Mouse (Mus musculus) hindbrain, embryonic 13.5 days (tissue): Measurements from ENCODE around the gene Ier5. TPM values are rescaled to one million over a fixed set of nuclear protein-coding genes. Genes with fewer than 3 reads are reported as not detected.

Experiments
- ATAC-seq: fragments of 200-750 bp; cut with Nextera tagmentation; 2 replicates; pipeline ENCODE4 v1.8.0; 2017; ENCODE audit warnings: moderate TSS enrichment; ENCODE audit not compliant: low FRiP score
- H3K27ac ChIP-seq: fragments of 300-500 bp; sonication (generic); 2 replicates; pipeline ENCODE4 v1.5.1; 2015; ENCODE audit warnings: inconsistent platforms, mild to moderate bottlenecking, moderate library complexity
- H3K27me3 ChIP-seq: fragments of 300-500 bp; sonication (generic); 2 replicates; pipeline ENCODE4 v1.6.1; 2015; ENCODE audit warnings: mild to moderate bottlenecking, inconsistent platforms
- H3K36me3 ChIP-seq: fragments of 300-500 bp; sonication (generic); 2 replicates; pipeline ENCODE4 v1.6.1; 2015; ENCODE audit warnings: mild to moderate bottlenecking, inconsistent platforms
- H3K4me1 ChIP-seq: fragments of 300-500 bp; sonication (generic); replicated peaks from 2 replicates; pipeline ENCODE4 v1.6.1; 2015; ENCODE audit warnings: inconsistent platforms
- H3K4me2 ChIP-seq: fragments of 300-500 bp; sonication (generic); 2 replicates; pipeline ENCODE4 v1.6.1; 2015; ENCODE audit warnings: inconsistent platforms, mild to moderate bottlenecking, moderate library complexity
- H3K4me3 ChIP-seq: fragments of 300-500 bp; sonication (generic); 2 replicates; pipeline ENCODE4 v1.5.1; 2015; ENCODE audit warnings: mild to moderate bottlenecking, inconsistent platforms
- H3K9ac ChIP-seq: fragments of 300-500 bp; sonication (generic); 2 replicates; pipeline ENCODE4 v1.6.1; 2015; ENCODE audit warnings: mild to moderate bottlenecking, inconsistent platforms
- H3K9me3 ChIP-seq: fragments of 300-500 bp; sonication (generic); 2 replicates; pipeline ENCODE4 v1.6.1; 2016; ENCODE audit warnings: inconsistent platforms
- WGBS: fragments of 180-500 bp; shearing (Covaris S2); methylation state at CpG from one replicate; pipeline ENCODE4 v1.1.7; 2015; 5-methylcytosine and 5-hydroxymethylcytosine counted together
- polyA plus RNA-seq: library from polyadenylated mRNA; unstranded; fragments of >200 nt; fragmentation: Nextera tagmentation; extraction: Ambion mirVana; gene quantifications from 2 replicates; pipeline ENCODE4 v1.2.1, GENCODE M21; 2015

The Ier5 gene
- 5.5 and 8.8 TPM in 2 replicates for polyA plus RNA-seq

- WGBS, result under 1% methylated on average over 39 of the region's 40 CpGs
- H3K4me1 ChIP-seq, result peaks cover 25% of the 10 kb centered on the region
Measured at GRCm38 (mm10) chr1:155099280-155099848, at the start of gene Ier5. Gene Ier5 (minus strand): TSS chr1:155099636.

GRCm38 (mm10) chr1:155147228-155147627 is 47.8 kb upstream of the Ier5 start:
- no peaks in the 10 kb centered on the region for H3K36me3 ChIP-seq
- no peak for ATAC-seq
- H3K27ac ChIP-seq, result no peak overlapping the region
- WGBS, result 74% methylated on average over 2 of the region's 2 CpGs
- H3K27me3 ChIP-seq, result no peaks in the 10 kb centered on the region
- no peaks in the 10 kb centered on the region for H3K9me3 ChIP-seq
- H3K4me1 ChIP-seq, result no peaks in the 10 kb centered on the region
- no peak overlapping the region for H3K4me2 ChIP-seq
- no peak overlapping the region for H3K4me3 ChIP-seq
- H3K9ac ChIP-seq, result no peak overlapping the region

More at GRCm38 (mm10) chr1:155099280-155099848, at the start of gene Ier5:
- H3K4me3 ChIP-seq, result peak within 1 kb of the TSS; percentile 99
- no peaks in the 10 kb centered on the region for H3K9me3 ChIP-seq
- H3K4me2 ChIP-seq, result peak within 1 kb of the TSS; percentile 85
- ATAC-seq, result peak; percentile 98
- H3K27ac ChIP-seq, result peak within 1 kb of the TSS; percentile 90
- no peaks in the 10 kb centered on the region for H3K27me3 ChIP-seq
- no peaks in the 10 kb centered on the region for H3K36me3 ChIP-seq
- H3K9ac ChIP-seq, result peak within 1 kb of the TSS; percentile 100

GRCm38 (mm10) chr1:155146572-155146980 is 47.1 kb upstream of the Ier5 start, which contains the start of gene Mr1:
Gene Mr1 (minus strand): TSS chr1:155146814.
- H3K4me2 ChIP-seq, result no peak within 1 kb of the TSS
- H3K9ac ChIP-seq, result no peak within 1 kb of the TSS
- no peaks in the 10 kb centered on the region for H3K9me3 ChIP-seq
- H3K36me3 ChIP-seq, result no peaks in the 10 kb centered on the region
- no peak within 1 kb of the TSS for H3K27ac ChIP-seq
- no peak for ATAC-seq
- WGBS, result 55% methylated on average over 8 of the region's 8 CpGs
- H3K27me3 ChIP-seq, result no peaks in the 10 kb centered on the region
- H3K4me1 ChIP-seq, result no peaks in the 10 kb centered on the region
- H3K4me3 ChIP-seq, result peak within 1 kb of the TSS; percentile 12; the same call in 1 of the 2 replicates

- WGBS, result 61% methylated on average over 6 of the region's 6 CpGs
- no peaks in the 10 kb centered on the region for H3K9me3 ChIP-seq
- H3K4me2 ChIP-seq, result no peak overlapping the region
- H3K27ac ChIP-seq, result no peak overlapping the region
- no peaks in the 10 kb centered on the region for H3K36me3 ChIP-seq
- H3K27me3 ChIP-seq, result no peaks in the 10 kb centered on the region
- H3K4me1 ChIP-seq, result no peaks in the 10 kb centered on the region
- ATAC-seq, result no peak
- H3K9ac ChIP-seq, result no peak overlapping the region
- no peak overlapping the region for H3K4me3 ChIP-seq
Measured at GRCm38 (mm10) chr1:155145620-155146019, 46.2 kb upstream of the Ier5 start.

GRCm38 (mm10) chr1:155140076-155140475 is 40.6 kb upstream of the Ier5 start:
- Histone ChIP-seq H3K4me2 (no peak overlapping the region), H3K9me3 (no peaks in the 10 kb centered on the region), H3K9ac (no peak overlapping the region), H3K27me3 (no peaks in the 10 kb centered on the region), H3K4me3 (no peak overlapping the region), H3K4me1 (no peaks in the 10 kb centered on the region), H3K36me3 (no peaks in the 10 kb centered on the region), H3K27ac (no peak overlapping the region)
- no peak for ATAC-seq
- WGBS, result 70% methylated on average over 2 of the region's 2 CpGs

GRCm38 (mm10) chr1:155138795-155139194 is 39.4 kb upstream of the Ier5 start:
- H3K4me1 ChIP-seq, result no peaks in the 10 kb centered on the region
- ATAC-seq, result no peak
- no peaks in the 10 kb centered on the region for H3K9me3 ChIP-seq
- no peak overlapping the region for H3K4me3 ChIP-seq
- H3K4me2 ChIP-seq, result no peak overlapping the region
- WGBS, result 93% methylated on average over 7 of the region's 7 CpGs
- no peak overlapping the region for H3K27ac ChIP-seq
- no peaks in the 10 kb centered on the region for H3K27me3 ChIP-seq
- no peaks in the 10 kb centered on the region for H3K36me3 ChIP-seq
- no peak overlapping the region for H3K9ac ChIP-seq

GRCm38 (mm10) chr1:155134866-155135265 is 35.4 kb upstream of the Ier5 start:
- Histone ChIP-seq H3K27me3 (no peaks in the 10 kb centered on the region), H3K27ac (no peak overlapping the region), H3K9me3 (no peaks in the 10 kb centered on the region), H3K4me2 (no peak overlapping the region), H3K4me3 (no peak overlapping the region), H3K4me1 (no peaks in the 10 kb centered on the region), H3K36me3 (no peaks in the 10 kb centered on the region), H3K9ac (no peak overlapping the region)
- WGBS, result 61% methylated on average over 8 of the region's 8 CpGs
- no peak for ATAC-seq

GRCm38 (mm10) chr1:155127429-155127934 is 28.0 kb upstream of the Ier5 start:
- H3K9me3 ChIP-seq, result no peaks in the 10 kb centered on the region
- H3K4me3 ChIP-seq, result no peak overlapping the region
- H3K36me3 ChIP-seq, result no peaks in the 10 kb centered on the region
- H3K27me3 ChIP-seq, result no peaks in the 10 kb centered on the region
- H3K4me1 ChIP-seq, result no peaks in the 10 kb centered on the region
- no peak overlapping the region for H3K9ac ChIP-seq
- no peak for ATAC-seq
- no peak overlapping the region for H3K4me2 ChIP-seq
- H3K27ac ChIP-seq, result no peak overlapping the region
- WGBS, result 95% methylated on average over 5 of the region's 5 CpGs

- Histone ChIP-seq H3K4me2 (no peak overlapping the region), H3K27me3 (no peaks in the 10 kb centered on the region), H3K9ac (no peak overlapping the region), H3K36me3 (no peaks in the 10 kb centered on the region), H3K4me1 (no peaks in the 10 kb centered on the region), H3K9me3 (no peaks in the 10 kb centered on the region), H3K4me3 (no peak overlapping the region), H3K27ac (no peak overlapping the region)
- no peak for ATAC-seq
- 82% methylated on average over 5 of the region's 5 CpGs for WGBS
Measured at GRCm38 (mm10) chr1:155126716-155127115, 27.3 kb upstream of the Ier5 start.

- no peaks in the 10 kb centered on the region for H3K4me1 ChIP-seq
- no peaks in the 10 kb centered on the region for H3K9me3 ChIP-seq
- no peak for ATAC-seq
- no peak overlapping the region for H3K27ac ChIP-seq
- H3K4me2 ChIP-seq, result no peak overlapping the region
- no peaks in the 10 kb centered on the region for H3K36me3 ChIP-seq
- H3K4me3 ChIP-seq, result no peak overlapping the region
- WGBS, result 96% methylated on average over 5 of the region's 5 CpGs
- H3K9ac ChIP-seq, result no peak overlapping the region
- no peaks in the 10 kb centered on the region for H3K27me3 ChIP-seq
Measured at GRCm38 (mm10) chr1:155124397-155124796, 25.0 kb upstream of the Ier5 start.

- Histone ChIP-seq H3K27me3 (no peaks in the 10 kb centered on the region), H3K4me2 (no peak overlapping the region), H3K9me3 (no peaks in the 10 kb centered on the region), H3K27ac (no peak overlapping the region), H3K4me1 (no peaks in the 10 kb centered on the region), H3K4me3 (no peak overlapping the region), H3K36me3 (no peaks in the 10 kb centered on the region), H3K9ac (no peak overlapping the region)
- 83% methylated on average over 21 of the region's 21 CpGs for WGBS
- ATAC-seq, result no peak
Measured at GRCm38 (mm10) chr1:155121977-155122939, 22.8 kb upstream of the Ier5 start.

GRCm38 (mm10) chr1:155119719-155120118 is 20.3 kb upstream of the Ier5 start:
- Histone ChIP-seq H3K4me2 (no peak overlapping the region), H3K27ac (no peak overlapping the region), H3K36me3 (no peaks in the 10 kb centered on the region), H3K4me3 (no peak overlapping the region), H3K4me1 (no peaks in the 10 kb centered on the region), H3K9ac (no peak overlapping the region), H3K9me3 (no peaks in the 10 kb centered on the region), H3K27me3 (no peaks in the 10 kb centered on the region)
- WGBS, result 72% methylated on average over 1 of the region's 1 CpGs
- ATAC-seq, result no peak
